Mouse (Mus musculus): Measurements from ENCODE around the gene Oas1d.
"Not testable (repeated sequence)": the region's sequence is repeated elsewhere in the genome, so short reads cannot be mapped to it uniquely, and the experiment has no call there.

DNA sequence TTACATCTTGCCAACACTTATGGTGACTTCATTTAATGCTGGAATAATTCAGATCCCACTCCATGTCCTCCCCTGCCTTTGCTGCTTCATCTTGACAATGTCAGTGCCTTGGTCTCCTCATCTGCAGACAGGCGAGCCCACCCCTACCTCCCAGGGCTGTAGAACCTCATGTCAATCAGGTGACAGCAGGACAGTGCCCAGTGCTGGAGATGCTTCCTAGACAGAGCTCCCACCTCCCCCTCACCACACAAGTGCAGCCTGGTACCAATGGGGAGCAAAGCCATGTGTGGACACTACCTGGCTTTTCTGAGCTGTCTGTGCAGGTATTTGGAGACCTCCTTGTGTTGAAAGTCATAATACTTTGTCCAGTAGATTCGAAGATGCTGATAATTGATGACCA, 35.5 kb upstream of the Oas1d start:
- not testable (repeated sequence) for TF ChIP-seq EP300 (optimal IDR thresholded peaks at IDR 0.05); CTCF (IDR thresholded peaks at IDR 0.05; ENCODE audit: low read depth)

Data from stomach, postnatal 0 days (tissue).